Mouse (Mus musculus) small intestine, adult 2 months (tissue): Measurements from ENCODE around the gene Dcaf12. TPM values are rescaled to one million over a fixed set of nuclear protein-coding genes. Genes with fewer than 3 reads are reported as not detected.
A peak's percentile ranks its signal among the peaks of the same experiment; 100 is the strongest.

Experiments used
- H3K27ac ChIP-seq: fragments of 200-500 bp; 2 replicates; pipeline ENCODE4 v1.5.1; 2012; ENCODE audit warnings: low read depth, low read length, control low read depth, inconsistent platforms; ENCODE audit not compliant: insufficient read depth
- H3K27me3 ChIP-seq: fragments of 200-500 bp; 2 replicates; pipeline ENCODE4 v1.6.1; 2012; ENCODE audit warnings: mild to moderate bottlenecking, moderate library complexity, low read length, inconsistent platforms; ENCODE audit not compliant: control insufficient read depth, insufficient read depth
- H3K36me3 ChIP-seq: fragments of 200-500 bp; 2 replicates; pipeline ENCODE4 v1.6.1; 2012; ENCODE audit warnings: mild to moderate bottlenecking, low read length, control low read depth, inconsistent platforms; ENCODE audit not compliant: control insufficient read depth, insufficient read depth
- H3K4me1 ChIP-seq: fragments of 200-500 bp; 2 replicates; pipeline ENCODE4 v1.6.1; 2012; ENCODE audit warnings: low read length, inconsistent platforms, mixed read lengths; ENCODE audit not compliant: control insufficient read depth, insufficient read depth, insufficient read length
- H3K4me3 ChIP-seq: fragments of 200-500 bp; 2 replicates; pipeline ENCODE4 v1.5.1; 2012; ENCODE audit warnings: low read depth, mild to moderate bottlenecking, control low read depth, inconsistent platforms, low read length, moderate library complexity
- CTCF ChIP-seq: fragments of 200-500 bp; IDR thresholded peaks from 2 replicates; pipeline ENCODE4 v1.5.1; 2012; ENCODE audit warnings: low read depth, mild to moderate bottlenecking, control low read depth, inconsistent platforms, low read length, moderate library complexity, mixed read lengths; ENCODE audit not compliant: insufficient replicate concordance, insufficient read length; ENCODE audit errors: extremely low read depth
- POLR2A ChIP-seq: fragments of 200-500 bp; IDR thresholded peaks from 2 replicates; pipeline ENCODE4 v1.6.1; 2012; ENCODE audit warnings: low read depth, mild to moderate bottlenecking, control low read depth, inconsistent platforms, low read length, moderate library complexity
- WGBS: fragments of 180-500 bp; shearing (Covaris S2); methylation state at CpG from one replicate; pipeline ENCODE4 v1.1.7; 2018; 5-methylcytosine and 5-hydroxymethylcytosine counted together
- polyA plus RNA-seq: library from polyadenylated mRNA; depleted of rRNA; stranded (reverse); fragments of >200 nt; gene quantifications from 2 replicates; pipeline ENCODE4 v1.2.3, GENCODE M21; 2012

Dcaf12 gene
- polyA plus RNA-seq, 1 experiment = 27.5 TPM

- H3K27me3 ChIP-seq = no peaks in the 10 kb centered on the region
- H3K27ac ChIP-seq = peak overlapping the region; percentile 38
- WGBS = 82% methylated on average over 9 of the region's 9 CpGs
- peaks cover 2% of the 10 kb centered on the region; the same call in 1 of the 2 replicates for H3K4me1 ChIP-seq
- no peak overlapping the region for H3K4me3 ChIP-seq
- H3K36me3 ChIP-seq = peaks cover 39% of the 10 kb centered on the region
- TF ChIP-seq CTCF (no peak), POLR2A (no peak)
Observed at GRCm38 (mm10) chr4:41310567-41311563, 3.8 kb downstream of the Dcaf12 start.

- peaks cover 48% of the 10 kb centered on the region for H3K36me3 ChIP-seq
- H3K27me3 ChIP-seq = no peaks in the 10 kb centered on the region
- H3K4me1 ChIP-seq = peaks cover 5% of the 10 kb centered on the region; the same call in 1 of the 2 replicates
- WGBS = 83% methylated on average over 6 of the region's 6 CpGs
- TF ChIP-seq POLR2A = no peak
- TF ChIP-seq CTCF = no peak
- no peak overlapping the region for H3K4me3 ChIP-seq
- H3K27ac ChIP-seq = no peak overlapping the region
Observed at GRCm38 (mm10) chr4:41307406-41307805, 7.3 kb downstream of the Dcaf12 start.

GRCm38 (mm10) chr4:41304302-41304701 lies 10.4 kb downstream of the Dcaf12 start:
- no peak for TF ChIP-seq CTCF
- TF ChIP-seq POLR2A = no peak
- Histone ChIP-seq H3K27ac (no peak overlapping the region), H3K4me1 (peaks cover 5% of the 10 kb centered on the region; the same call in 1 of the 2 replicates), H3K27me3 (no peaks in the 10 kb centered on the region), H3K36me3 (peaks cover 64% of the 10 kb centered on the region), H3K4me3 (no peak overlapping the region)
- WGBS = 42% methylated on average over 3 of the region's 3 CpGs

- peaks cover 66% of the 10 kb centered on the region for H3K36me3 ChIP-seq
- H3K27ac ChIP-seq = no peak overlapping the region
- H3K27me3 ChIP-seq = no peaks in the 10 kb centered on the region
- no peak overlapping the region for H3K4me3 ChIP-seq
- no peak for TF ChIP-seq POLR2A
- TF ChIP-seq CTCF = no peak
- peaks cover 5% of the 10 kb centered on the region; the same call in 1 of the 2 replicates for H3K4me1 ChIP-seq
- 88% methylated on average over 7 of the region's 7 CpGs for WGBS
Observed at GRCm38 (mm10) chr4:41303671-41304070, 11.0 kb downstream of the Dcaf12 start.

GRCm38 (mm10) chr4:41298976-41299375 lies 15.7 kb downstream of the Dcaf12 start:
- TF ChIP-seq POLR2A = no peak
- no peak for TF ChIP-seq CTCF
- Histone ChIP-seq H3K4me1 (peaks cover 3% of the 10 kb centered on the region; the same call in 1 of the 2 replicates), H3K27me3 (no peaks in the 10 kb centered on the region), H3K4me3 (no peak overlapping the region), H3K36me3 (peaks cover 87% of the 10 kb centered on the region), H3K27ac (no peak overlapping the region)
- 93% methylated on average over 5 of the region's 5 CpGs for WGBS

GRCm38 (mm10) chr4:41295960-41296359 lies 18.7 kb downstream of the Dcaf12 start:
- Histone ChIP-seq H3K4me1 (no peaks in the 10 kb centered on the region), H3K36me3 (peaks cover 87% of the 10 kb centered on the region), H3K4me3 (no peak overlapping the region), H3K27ac (no peak overlapping the region), H3K27me3 (no peaks in the 10 kb centered on the region)
- WGBS = 91% methylated on average over 7 of the region's 7 CpGs
- TF ChIP-seq POLR2A (no peak), CTCF (no peak)

- peaks cover 86% of the 10 kb centered on the region for H3K36me3 ChIP-seq
- no peak overlapping the region for H3K4me3 ChIP-seq
- H3K4me1 ChIP-seq = no peaks in the 10 kb centered on the region
- H3K27me3 ChIP-seq = no peaks in the 10 kb centered on the region
- no peak for TF ChIP-seq POLR2A
- no peak overlapping the region for H3K27ac ChIP-seq
- 86% methylated on average over 11 of the region's 11 CpGs for WGBS
Observed at GRCm38 (mm10) chr4:41295507-41295906, 19.2 kb downstream of the Dcaf12 start.
